Comparison of ENCODE assay signal across 8 mouse cellular contexts in genomic region chr4:152318517-152319234, GRCm38 (mm10). TPM values are rescaled to one million over a fixed set of nuclear protein-coding genes. Genes with fewer than 3 reads are reported as not detected.
A peak's percentile ranks its signal among the peaks of the same experiment; 100 is the strongest.
DNase-seq lines count a peak whose midpoint lies in the region; ATAC-seq and TF ChIP-seq lines count a peak whose summit lies in the region.

Rnf207 (minus strand) TSS chr4:152318993.

- H3K9ac ChIP-seq in liver, adult 2 months (ENCODE audit: low read depth, low read length): peak within 1 kb of the TSS; percentile 12; the same call in 1 of the 2 replicates
- H3K9ac ChIP-seq in midbrain, postnatal 0 days (replicated peaks; ENCODE audit: low read length, poor library complexity, severe bottlenecking): 0 out of 2 replicates have a peak within 1 kb of the TSS, but pooled peaks have one; percentile 0

- no peak within 1 kb of the TSS for H3K27ac ChIP-seq in thymus, adult 2 months (ENCODE audit: control insufficient read depth, insufficient read depth, low read length)
- no peak within 1 kb of the TSS for H3K27ac ChIP-seq in liver, adult 2 months (replicated peaks; ENCODE audit: insufficient read depth, low read depth, low read length)
- H3K27ac ChIP-seq in midbrain, postnatal 0 days (ENCODE audit: low read depth, low read length): no peak within 1 kb of the TSS

- TF ChIP-seq CTCF in thymus, adult 2 months (IDR thresholded peaks at IDR 0.05; ENCODE audit: borderline replicate concordance, control insufficient read depth, extremely low read depth, insufficient read depth, low read length, poor library complexity): peak; percentile 50; the same call in 1 of the 2 replicates
- peak; percentile 75 for TF ChIP-seq CTCF in liver, adult 2 months (IDR thresholded peaks at IDR 0.05; ENCODE audit: low read depth, low read length)
- TF ChIP-seq CTCF in midbrain, postnatal 0 days (IDR thresholded peaks at IDR 0.05): peak; percentile 67

- H3K9me3 ChIP-seq in midbrain, postnatal 0 days (ENCODE audit: low read length): no peaks in the 10 kb centered on the region

- no peak within 1 kb of the TSS for H3K4me3 ChIP-seq in thymus, adult 2 months (ENCODE audit: control insufficient read depth, insufficient read depth, low read length)
- peak within 1 kb of the TSS; percentile 6; the same call in 1 of the 2 replicates for H3K4me3 ChIP-seq in liver, adult 2 months (ENCODE audit: insufficient read depth, low read depth, low read length)
- H3K4me3 ChIP-seq in midbrain, postnatal 0 days (ENCODE audit: low read depth, low read length): no peak within 1 kb of the TSS

- peaks cover under 1% of the 10 kb centered on the region; the same call in 1 of the 2 replicates for H3K27me3 ChIP-seq in thymus, adult 2 months (ENCODE audit: control insufficient read depth, insufficient read depth, low read length)
- H3K27me3 ChIP-seq in liver, adult 2 months (ENCODE audit: control insufficient read depth, insufficient read depth, low read length): no peaks in the 10 kb centered on the region
- peaks cover 44% of the 10 kb centered on the region for H3K27me3 ChIP-seq in midbrain, postnatal 0 days (ENCODE audit: insufficient read depth, low read length)

- no peaks in the 10 kb centered on the region for H3K36me3 ChIP-seq in thymus, adult 2 months (ENCODE audit: control insufficient read depth, insufficient read depth, low read length)
- H3K36me3 ChIP-seq in liver, adult 2 months (ENCODE audit: control insufficient read depth, insufficient read depth, low read length): no peaks in the 10 kb centered on the region
- no peaks in the 10 kb centered on the region for H3K36me3 ChIP-seq in midbrain, postnatal 0 days (ENCODE audit: insufficient read depth, low read length)

- ATAC-seq in inflammation-experienced regulatory T-cells, adult 6 months: peak; percentile 70
- no peak for ATAC-seq in midbrain, postnatal 0 days (ENCODE audit: low FRiP score)

- no peaks in the 10 kb centered on the region for H3K79me2 ChIP-seq in liver, adult 2 months (ENCODE audit: control insufficient read depth, insufficient read depth, low read length)

- peak within 1 kb of the TSS; percentile 30; the same call in 1 of the 2 replicates for H3K4me2 ChIP-seq in midbrain, postnatal 0 days (ENCODE audit: low read depth, low read length, poor library complexity, severe bottlenecking)

- WGBS in thymus, adult 2 months: 8% methylated on average over 26 of the region's 26 CpGs
- 9% methylated on average over 26 of the region's 26 CpGs for whole genome bisulfite sequencing in liver, adult 2 months
- 5% methylated on average over 26 of the region's 26 CpGs for WGBS in midbrain, postnatal 0 days

- no peak for TF ChIP-seq POLR2A in thymus, adult 2 months (IDR thresholded peaks at IDR 0.05; ENCODE audit: control insufficient read depth, extremely low read depth, insufficient read depth, low read length, poor library complexity)
- TF ChIP-seq POLR2A in liver, adult 2 months (IDR thresholded peaks at IDR 0.05; ENCODE audit: extremely low read depth, insufficient read depth, low read length): no peak

- H3K4me1 ChIP-seq in thymus, adult 2 months (replicated peaks; ENCODE audit: control insufficient read depth, insufficient read depth, low read length): no peaks in the 10 kb centered on the region
- H3K4me1 ChIP-seq in liver, adult 2 months (ENCODE audit: control insufficient read depth, insufficient read depth, low read length): peaks cover 3% of the 10 kb centered on the region; the same call in 1 of the 2 replicates
- H3K4me1 ChIP-seq in midbrain, postnatal 0 days (ENCODE audit: insufficient read depth, low read length): no peaks in the 10 kb centered on the region

- intact Hi-C loops in gastrocnemius, postnatal 36 days (cut with DNase I): no loop called here

- DNase-seq in thymus, adult 2 months: peak; percentile 61
- no peak for DNase-seq in thymus, adult 18-20 months
- DNase-seq in cerebellum, adult 9-11 months: peak; percentile 55
- peak; percentile 45 to 48 for DNase-seq in gastrocnemius, postnatal 36 days
- DNase-seq in liver, adult 2 months (ENCODE audit: extremely low read depth, low read depth, low spot score): peak; percentile 26
- DNase-seq in midbrain, postnatal 0 days (ENCODE audit: low spot score): no peak
- DNase-seq in thymus, postnatal 14 days: peak; percentile 43

RNA-seq across cellular contexts. Expression of gene Rnf207, which starts in this region (rescaled TPM):
- 0.57 and 10.2 TPM in 2 replicates for polyA plus RNA-seq in thymus, adult 2 months (2012; rRNA removed)
- total RNA-seq in gastrocnemius, postnatal 36 days (2021): not detected
- not detected for polyA plus RNA-seq in inflammation-experienced regulatory T-cells, adult 6 months (2017; shearing (Covaris generic))
- total RNA-seq in liver, adult 2 months (2014; rRNA removed): not detected in 2 replicates
- polyA plus RNA-seq in liver, adult 2 months (2012; rRNA removed): 0.13 TPM in 1 of 2 replicates, not detected in the other
- total RNA-seq in midbrain, postnatal 0 days (2014; rRNA removed): 7.6 and 15.2 TPM in 2 replicates
- 7.2 and 8.8 TPM in 2 replicates for polyA plus RNA-seq in midbrain, postnatal 0 days (2015; fragmentation: Nextera tagmentation; extraction: Ambion mirVana)

Comparison
In these comparisons a context has a peak if more than half of its experiments do, and no peak if none do; other contexts are left out.
1. DNase-seq: peak in thymus, adult 2 months (single experiment), cerebellum, adult 9-11 months (single experiment) and thymus, postnatal 14 days (single experiment); none in thymus, adult 18-20 months (0 of 2) and midbrain, postnatal 0 days (single experiment).
2. Peak in DNase-seq in gastrocnemius, postnatal 36 days; RNA of the gene not detected or under 1 TPM.
3. Peak in ATAC-seq in inflammation-experienced regulatory T-cells, adult 6 months; RNA of the gene not detected or under 1 TPM.
4. Peak in DNase-seq, H3K4me3 ChIP-seq and H3K9ac ChIP-seq in liver, adult 2 months; RNA of the gene not detected or under 1 TPM.
5. Peak in every context shown above with its lines, with median percentiles within 50 percentile points of each other: CTCF ChIP-seq.